Mouse (Mus musculus) G1E (cell line): ENCODE results near the gene Slc24a3. TPM values are rescaled to one million over a fixed set of nuclear protein-coding genes. Genes with fewer than 3 reads are reported as not detected.

Experiments used
- ATAC-seq: 2 replicates; pipeline ENCODE4 v1.8.0; 2016; ENCODE audit warnings: mild to moderate bottlenecking; ENCODE audit not compliant: insufficient number of reproducible peaks, poor library complexity, low FRiP score, severe bottlenecking; ENCODE audit errors: extremely low read depth
- DNase-seq: peaks from one replicate; pipeline ENCODE4 v3.0.0; 2012; ENCODE audit warnings: low spot score
- H3K27me3 ChIP-seq: 2 replicates; pipeline ENCODE4 v1.6.1; 2012; ENCODE audit warnings: mild to moderate bottlenecking, low read length, inconsistent platforms; ENCODE audit not compliant: insufficient read depth
- H3K36me3 ChIP-seq: replicated peaks from 2 replicates; pipeline ENCODE3; 2012; ENCODE audit warnings: mild to moderate bottlenecking, inconsistent platforms
- H3K4me1 ChIP-seq: 2 replicates; pipeline ENCODE4 v1.6.1; 2012; ENCODE audit warnings: low read depth, low read length, inconsistent platforms, mixed read lengths; ENCODE audit not compliant: insufficient read depth
- H3K4me3 ChIP-seq: 2 replicates; pipeline ENCODE4 v1.5.1; 2012; ENCODE audit warnings: low read depth, mild to moderate bottlenecking, inconsistent platforms, low read length, moderate library complexity, mixed read lengths
- H3K9me3 ChIP-seq: replicated peaks from 2 replicates; pipeline ENCODE4 v1.6.1; 2012; ENCODE audit warnings: inconsistent platforms
- CTCF ChIP-seq: IDR thresholded peaks from 2 replicates; pipeline ENCODE4 v1.5.1; 2012; ENCODE audit warnings: low read depth, low read length, inconsistent platforms, mixed read lengths
- GATA1 ChIP-seq: IDR thresholded peaks from 2 replicates; pipeline ENCODE4 v1.6.1; 2012; ENCODE audit warnings: borderline replicate concordance, low read length, inconsistent platforms, mixed read lengths
- GATA2 ChIP-seq: IDR thresholded peaks from 2 replicates; pipeline ENCODE4 v1.6.1; 2012; ENCODE audit warnings: low read depth, low read length, inconsistent platforms, borderline replicate concordance
- POLR2AphosphoS5 ChIP-seq: IDR thresholded peaks from 2 replicates; pipeline ENCODE4 v1.6.1; 2012; ENCODE audit warnings: low read depth, low read length, inconsistent platforms; ENCODE audit not compliant: insufficient replicate concordance
- TAL1 ChIP-seq: conservative IDR thresholded peaks from 2 replicates; pipeline ENCODE4 v1.6.1; 2012; ENCODE audit warnings: low read depth, low read length, inconsistent platforms, mixed read lengths
- polyA plus RNA-seq: library from polyadenylated mRNA; stranded (reverse); fragments of >175 nt; gene quantifications from 2 replicates; pipeline ENCODE4 v1.2.3, GENCODE M21; 2012
- total RNA-seq, 2 experiments: library from RNA; stranded (forward) in 1 of 2; stranded (reverse) in 1 of 2; fragments of 200-1000 nt in 1 of 2; fragments of >200 nt in 1 of 2; fragmentation: Nextera tagmentation in 1 of 2; gene quantifications; 2 replicates each; pipeline ENCODE4 v1.2.3; 2014 to 2017

Slc24a3 gene
- total and polyA plus RNA-seq, 3 experiments, result 0.16 TPM; not detected in 2

DNA sequence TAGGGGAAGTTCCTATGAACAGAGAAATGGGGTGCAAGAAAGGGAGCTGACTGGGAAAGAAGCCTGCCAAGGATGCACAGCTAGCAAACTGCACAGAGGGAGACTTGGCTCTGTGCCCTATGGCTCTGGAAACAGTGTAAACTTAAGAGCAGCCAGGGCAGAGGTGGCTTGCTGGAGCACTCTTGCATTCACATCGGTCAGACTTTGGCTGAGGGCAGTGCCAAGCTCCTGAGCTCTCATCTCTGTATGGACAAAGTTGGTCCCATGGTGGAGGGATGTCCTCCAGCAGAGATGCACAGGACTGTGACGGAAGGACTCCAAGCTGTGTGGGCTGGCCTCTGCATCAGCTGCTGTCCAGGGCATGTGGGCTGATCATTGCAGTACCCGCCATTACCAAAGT lies 516.0 kb downstream of the Slc24a3 start:
- Histone ChIP-seq H3K36me3 (no peaks in the 10 kb centered on the region), H3K4me1 (no peaks in the 10 kb centered on the region), H3K9me3 (peaks cover 56% of the 10 kb centered on the region), H3K27me3 (no peaks in the 10 kb centered on the region), H3K4me3 (no peak overlapping the region)
- DNase-seq, result no peak
- TF ChIP-seq POLR2AphosphoS5 (no peak), CTCF (no peak), TAL1 (no peak), GATA1 (no peak), GATA2 (no peak)
- ATAC-seq, result no peak

DNA sequence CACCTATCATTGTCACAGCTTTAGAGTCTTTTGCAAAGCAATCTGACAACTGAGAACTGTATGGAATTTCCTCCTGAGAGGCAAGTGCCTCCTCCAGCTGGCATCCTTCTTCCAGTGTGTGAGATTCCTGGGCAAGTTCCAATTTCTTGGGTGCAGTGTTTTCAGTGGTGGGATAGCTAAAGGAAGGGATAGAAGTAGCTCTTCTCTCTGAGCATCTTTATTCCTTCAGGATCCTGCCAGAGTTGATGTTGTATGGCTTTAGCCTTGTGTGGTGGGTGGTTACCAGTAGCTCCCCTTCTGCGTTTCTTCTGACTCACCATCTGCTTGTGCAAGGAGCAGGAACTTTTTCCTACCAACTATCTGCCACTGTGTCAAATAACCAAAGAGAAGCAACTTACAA lies 516.6 kb downstream of the Slc24a3 start:
- no peak for ATAC-seq
- no peak for DNase-seq
- H3K36me3 ChIP-seq, result no peaks in the 10 kb centered on the region
- no peaks in the 10 kb centered on the region for H3K27me3 ChIP-seq
- TF ChIP-seq CTCF (no peak), GATA2 (no peak), TAL1 (no peak), GATA1 (no peak), POLR2AphosphoS5 (no peak)
- H3K9me3 ChIP-seq, result peaks cover 50% of the 10 kb centered on the region
- no peaks in the 10 kb centered on the region for H3K4me1 ChIP-seq
- no peak overlapping the region for H3K4me3 ChIP-seq

DNA sequence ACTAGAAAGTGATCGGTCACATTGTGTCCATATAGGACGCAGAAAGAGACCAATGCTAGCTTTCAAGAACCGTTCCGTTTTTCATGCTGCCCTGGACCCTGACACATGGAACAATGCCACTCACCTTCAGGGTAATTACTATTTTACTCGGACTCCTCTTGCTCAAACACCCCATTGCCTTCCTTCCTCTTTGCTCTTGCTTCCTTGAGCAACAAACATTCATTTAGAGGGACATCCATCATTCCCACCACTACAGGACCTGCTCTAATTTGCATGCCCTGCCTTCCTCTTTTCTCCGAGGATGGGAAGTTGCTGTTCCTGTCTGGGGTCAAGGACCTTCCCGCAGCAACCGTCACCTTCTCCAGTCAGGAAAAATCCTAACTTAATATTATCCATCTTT lies 517.3 kb downstream of the Slc24a3 start:
- TF ChIP-seq GATA2, result no peak
- no peak for TF ChIP-seq TAL1
- TF ChIP-seq CTCF, result no peak
- no peak for TF ChIP-seq POLR2AphosphoS5
- no peak for TF ChIP-seq GATA1
- ATAC-seq, result no peak

DNA sequence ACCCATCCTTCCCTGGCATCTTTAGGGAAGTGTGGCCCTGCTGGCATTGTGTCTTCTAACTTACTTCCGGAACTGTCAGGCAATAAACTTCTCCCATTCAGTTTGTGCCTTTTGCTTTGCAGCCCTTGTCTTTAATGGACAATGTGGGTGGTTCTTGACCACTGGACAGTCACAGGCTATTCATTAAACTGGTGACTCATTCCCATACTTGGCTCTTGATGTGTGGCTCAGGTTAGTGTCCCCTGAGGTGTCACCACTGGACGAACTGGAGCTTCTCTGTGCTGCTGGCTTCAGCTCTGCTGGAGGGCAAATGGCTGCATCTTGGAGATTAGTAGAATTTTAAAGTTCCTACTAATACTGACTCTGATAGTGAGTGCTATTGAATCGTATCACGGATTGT lies 518.5 kb downstream of the Slc24a3 start:
- no peaks in the 10 kb centered on the region for H3K4me1 ChIP-seq
- ATAC-seq, result no peak
- TF ChIP-seq GATA2, result no peak
- TF ChIP-seq CTCF, result no peak
- TF ChIP-seq POLR2AphosphoS5, result no peak
- TF ChIP-seq GATA1, result no peak
- no peak for TF ChIP-seq TAL1
- peaks cover 41% of the 10 kb centered on the region for H3K9me3 ChIP-seq
- H3K4me3 ChIP-seq, result no peak overlapping the region
- H3K27me3 ChIP-seq, result no peaks in the 10 kb centered on the region
- no peak for DNase-seq
- H3K36me3 ChIP-seq, result no peaks in the 10 kb centered on the region

More for the DNA sequence above, 517.3 kb downstream of the Slc24a3 start:
- no peak for DNase-seq
- H3K9me3 ChIP-seq, result peaks cover 49% of the 10 kb centered on the region
- no peaks in the 10 kb centered on the region for H3K36me3 ChIP-seq
- no peak overlapping the region for H3K4me3 ChIP-seq
- no peaks in the 10 kb centered on the region for H3K27me3 ChIP-seq
- no peaks in the 10 kb centered on the region for H3K4me1 ChIP-seq

DNA sequence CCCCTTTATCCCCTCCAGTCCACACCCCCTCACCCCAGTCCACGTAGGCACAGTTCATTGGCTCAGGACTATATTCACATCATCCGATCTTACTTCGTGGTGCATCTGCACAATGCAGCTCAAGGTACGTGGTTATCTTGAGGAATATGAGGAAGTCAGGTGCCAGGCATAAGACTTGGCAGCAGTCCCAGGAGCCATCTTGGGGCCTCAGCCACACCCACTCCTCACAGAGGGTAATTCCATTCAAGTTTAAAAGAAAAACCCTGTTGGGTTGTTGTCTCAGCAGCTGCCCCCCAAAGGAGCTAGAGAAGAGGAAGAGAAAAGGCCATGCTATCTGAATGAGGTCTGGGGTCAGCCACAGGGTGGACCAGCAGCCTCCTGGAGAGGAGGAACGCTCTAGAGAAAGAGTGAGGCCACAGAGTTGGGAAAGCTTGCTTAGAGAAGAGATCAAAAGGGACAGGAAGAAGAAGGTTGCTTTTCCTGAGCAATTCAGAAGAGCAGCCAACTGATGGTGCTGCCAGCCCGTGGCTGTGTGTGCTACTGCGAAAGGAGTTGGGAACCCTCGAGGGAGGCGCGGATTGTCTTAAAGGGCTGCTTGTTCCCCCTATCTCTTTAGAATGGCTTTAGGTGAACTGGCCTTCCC lies 523.9 kb downstream of the Slc24a3 start:
- DNase-seq, result no peak
- ATAC-seq, result no peak

More for the DNA sequence above, 523.9 kb downstream of the Slc24a3 start:
- H3K4me3 ChIP-seq, result no peak overlapping the region
- TF ChIP-seq CTCF (no peak), GATA2 (no peak), TAL1 (no peak), GATA1 (no peak), POLR2AphosphoS5 (no peak)
- H3K27me3 ChIP-seq, result no peaks in the 10 kb centered on the region
- H3K4me1 ChIP-seq, result no peaks in the 10 kb centered on the region
- H3K9me3 ChIP-seq, result peaks cover 35% of the 10 kb centered on the region
- no peaks in the 10 kb centered on the region for H3K36me3 ChIP-seq
